Mouse (Mus musculus): ENCODE results near the gene Olfr1309. TPM values are rescaled to one million over a fixed set of nuclear protein-coding genes. Genes with fewer than 3 reads are reported as not detected.
"Not testable (repeated sequence)": the region's sequence is repeated elsewhere in the genome, so short reads cannot be mapped to it uniquely, and the experiment has no call there.

Gene Olfr1309
- total RNA-seq (2018; cell fraction: chromatin; rRNA removed), result not detected
- total RNA-seq (2018; cell fraction: cytosol; rRNA removed), result not detected
- total RNA-seq (2018; cell fraction: nucleus; rRNA removed), result not detected
- polyA plus RNA-seq (2018), result not detected in 3 replicates

DNA sequence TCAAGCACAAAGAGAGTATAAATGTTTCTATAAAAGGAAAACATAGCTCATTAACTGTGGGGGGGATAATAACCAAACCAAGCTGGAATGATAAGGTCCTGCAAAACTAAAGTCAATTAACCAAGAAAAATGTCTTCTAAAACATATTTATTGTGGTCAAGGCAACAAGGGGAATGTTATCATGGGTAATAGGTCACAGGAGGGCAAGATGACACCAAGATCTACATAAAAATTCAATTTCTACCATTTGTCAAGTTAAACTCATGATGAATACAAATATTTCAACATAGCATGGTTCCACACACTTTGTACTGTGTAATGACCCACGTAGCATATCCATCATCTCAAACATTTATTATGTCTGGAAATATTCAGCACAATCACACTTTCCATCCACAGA, at the start of gene Olfr1309:
TSS of gene Olfr1309 (minus strand) at position 101 of the 400 bp plus-strand sequence.
- Histone ChIP-seq H3K36me3 (ENCODE audit: inconsistent target) (no peaks in the 10 kb centered on the region), H3K79me2 (ENCODE audit: inconsistent target) (no peaks in the 10 kb centered on the region), H3K27ac (no peak within 1 kb of the TSS), H3K4me3 (ENCODE audit: inconsistent target) (no peak within 1 kb of the TSS)
- WGBS (ENCODE audit: missing documents), result 25% methylated on average over 1 of the region's 1 CpGs

DNA sequence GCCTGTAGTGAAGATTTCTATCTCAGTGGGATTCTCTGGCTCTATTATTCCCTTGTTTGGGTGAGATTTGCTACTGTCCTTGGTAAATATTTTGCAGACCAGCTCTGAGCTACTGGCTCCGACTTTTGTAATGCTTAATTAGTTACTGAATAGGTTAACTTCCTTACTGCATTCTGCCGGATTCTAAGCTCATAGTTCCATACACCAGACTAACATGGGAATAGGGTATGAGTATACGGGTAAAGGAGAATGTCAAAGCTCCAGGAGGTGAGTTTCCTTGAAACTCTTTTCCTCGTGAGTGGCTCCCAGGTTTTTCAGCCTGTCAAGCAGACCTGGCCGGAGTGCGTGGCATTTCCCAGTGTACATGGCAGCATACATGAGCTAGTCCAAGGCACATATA, 36.9 kb upstream of the Olfr1309 start:
- 43% methylated on average over 6 of the region's 6 CpGs for WGBS (ENCODE audit: missing documents)
- H3K27ac ChIP-seq; H3K79me2 ChIP-seq (ENCODE audit: inconsistent target); H3K36me3 ChIP-seq (ENCODE audit: inconsistent target); H3K4me3 ChIP-seq (ENCODE audit: inconsistent target): not testable (repeated sequence)

DNA sequence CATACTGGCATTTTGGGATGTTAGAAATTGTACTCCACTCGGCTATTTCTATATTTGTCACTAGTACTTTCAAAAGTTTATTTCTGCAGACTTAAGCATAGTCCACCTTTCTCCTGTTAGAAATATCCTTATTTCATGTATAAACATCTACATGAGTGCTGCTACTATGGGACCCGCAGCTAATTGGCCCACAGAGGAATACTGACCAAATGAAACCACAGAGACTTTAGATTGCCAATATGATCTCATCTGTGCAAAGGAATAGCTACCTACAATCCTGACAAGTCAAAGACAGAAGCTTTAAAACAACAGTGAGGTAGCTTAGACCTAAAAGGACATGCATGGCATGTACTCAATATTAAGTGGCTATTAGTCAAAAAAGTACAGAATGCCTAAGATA, 34.2 kb upstream of the Olfr1309 start, which contains the start of gene Olfr1311:
TSS of gene Olfr1311 (minus strand) at position 101 of the 400 bp plus-strand sequence.
- no peaks in the 10 kb centered on the region for H3K79me2 ChIP-seq (ENCODE audit: inconsistent target)
- no peaks in the 10 kb centered on the region for H3K36me3 ChIP-seq (ENCODE audit: inconsistent target)
- no peak within 1 kb of the TSS for H3K27ac ChIP-seq
- no peak within 1 kb of the TSS for H3K4me3 ChIP-seq (ENCODE audit: inconsistent target)
- WGBS (ENCODE audit: missing documents), result 60% methylated on average over 1 of the region's 2 CpGs

DNA sequence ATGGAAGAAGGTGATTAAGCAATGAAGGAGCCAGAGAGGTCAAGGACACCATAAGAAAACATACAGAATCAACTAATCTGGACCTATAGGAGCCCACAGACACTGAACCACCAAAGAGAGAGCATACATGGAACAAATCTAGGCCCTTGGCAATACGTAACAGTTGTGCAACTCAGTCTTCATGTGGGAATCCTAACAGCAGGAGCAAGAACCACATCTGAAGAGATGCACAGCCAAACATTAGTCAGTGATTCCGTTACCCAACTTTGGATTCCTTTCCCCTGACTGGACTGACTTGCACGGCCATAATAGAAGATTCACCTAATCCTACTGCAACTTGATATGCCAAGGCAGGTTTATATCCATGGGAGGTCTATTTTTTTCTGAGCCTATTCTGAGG, 24.8 kb upstream of the Olfr1309 start:
- H3K4me3 ChIP-seq (ENCODE audit: inconsistent target), result no peak overlapping the region
- no peak overlapping the region for H3K27ac ChIP-seq
- WGBS (ENCODE audit: missing documents), result 86% methylated on average over 3 of the region's 3 CpGs
- no peaks in the 10 kb centered on the region for H3K79me2 ChIP-seq (ENCODE audit: inconsistent target)
- no peaks in the 10 kb centered on the region for H3K36me3 ChIP-seq (ENCODE audit: inconsistent target)

DNA sequence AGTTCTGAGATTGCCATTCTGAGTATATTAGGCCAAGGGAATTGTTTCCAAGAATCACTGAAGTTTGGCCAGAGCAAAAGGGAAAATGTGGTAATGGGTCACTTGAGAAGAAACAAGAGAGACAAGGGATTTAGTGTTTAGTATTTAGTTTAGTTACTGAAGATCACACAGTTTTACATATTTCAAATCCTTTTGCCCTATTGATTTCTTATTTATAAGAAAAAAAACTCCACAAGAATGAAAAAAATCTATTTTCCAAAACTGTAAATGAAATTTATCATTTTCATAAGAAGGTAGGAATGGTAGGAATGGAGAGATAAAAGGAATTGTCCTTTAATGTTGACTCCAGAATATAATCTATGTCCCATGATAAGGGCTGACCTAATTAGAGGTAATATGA, 22.5 kb upstream of the Olfr1309 start, which contains the start of gene Olfr1310:
TSS of gene Olfr1310 (minus strand) at position 101 of the 400 bp plus-strand sequence.
- Histone ChIP-seq H3K79me2 (ENCODE audit: inconsistent target) (no peaks in the 10 kb centered on the region), H3K4me3 (ENCODE audit: inconsistent target) (no peak within 1 kb of the TSS), H3K27ac (no peak within 1 kb of the TSS), H3K36me3 (ENCODE audit: inconsistent target) (no peaks in the 10 kb centered on the region)

DNA sequence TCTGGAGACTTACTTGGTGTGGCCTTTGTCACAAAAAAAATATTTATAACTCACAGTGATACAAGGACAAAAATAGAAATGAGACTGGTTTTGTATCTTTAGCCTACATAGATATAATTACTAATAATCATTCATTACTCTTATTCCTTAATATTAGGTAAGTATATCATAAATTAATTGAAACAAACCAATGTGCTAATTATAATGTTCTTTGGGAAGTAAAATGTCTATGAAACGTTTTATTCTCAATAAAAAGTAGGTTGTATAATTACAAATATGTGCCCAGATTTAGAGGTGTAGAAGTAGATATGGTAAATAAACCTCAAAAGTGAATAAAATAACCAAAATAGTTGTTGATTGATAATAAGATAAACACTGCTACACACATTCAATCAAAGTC, 25.2 kb downstream of the Olfr1309 start, which contains the start of gene Olfr1308:
TSS of gene Olfr1308 (minus strand) at position 101 of the 400 bp plus-strand sequence.
- Histone ChIP-seq H3K27ac (no peak within 1 kb of the TSS), H3K79me2 (ENCODE audit: inconsistent target) (no peaks in the 10 kb centered on the region), H3K36me3 (ENCODE audit: inconsistent target) (no peaks in the 10 kb centered on the region), H3K4me3 (ENCODE audit: inconsistent target) (no peak within 1 kb of the TSS)
- WGBS (ENCODE audit: missing documents), result 40% methylated on average over 1 of the region's 1 CpGs

DNA sequence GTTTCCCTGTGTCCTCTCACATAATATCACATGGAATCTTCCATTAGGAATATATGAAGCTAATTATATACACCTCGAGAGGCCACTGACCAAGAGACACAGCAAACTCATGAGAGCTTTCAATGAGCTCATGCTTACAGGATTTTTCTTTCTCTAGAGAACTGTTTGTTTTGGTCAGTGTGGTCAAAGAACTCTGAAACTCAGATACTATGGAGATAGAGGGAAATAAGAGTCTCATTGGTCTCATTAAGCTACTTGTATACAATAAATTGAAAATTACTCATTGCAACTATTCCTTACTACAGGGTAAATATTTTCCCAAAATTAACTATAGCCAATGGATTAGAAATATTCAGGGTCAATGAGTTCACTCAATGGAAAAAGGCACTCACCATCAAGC, 40.7 kb downstream of the Olfr1309 start, which contains the start of gene Olfr1307:
TSS of gene Olfr1307 (minus strand) at position 101 of the 400 bp plus-strand sequence.
- no peaks in the 10 kb centered on the region for H3K36me3 ChIP-seq (ENCODE audit: inconsistent target)
- H3K4me3 ChIP-seq (ENCODE audit: inconsistent target), result no peak within 1 kb of the TSS
- 46% methylated on average over 1 of the region's 1 CpGs for WGBS (ENCODE audit: missing documents)
- H3K79me2 ChIP-seq (ENCODE audit: inconsistent target), result no peaks in the 10 kb centered on the region
- H3K27ac ChIP-seq, result no peak within 1 kb of the TSS

Other genes starting within 250 kb of the Olfr1309 start
- not detected in 3 replicates for gene Olfr1301, start 239.3 kb downstream of the Olfr1309 start, polyA plus RNA-seq (2018)
- not detected in 3 replicates for gene Olfr1302, start 212.9 kb downstream of the Olfr1309 start, polyA plus RNA-seq (2018)
- gene Olfr1303, start 169.9 kb downstream of the Olfr1309 start, polyA plus RNA-seq (2018), result not detected in 3 replicates
- not detected in 3 replicates for gene Olfr1305, start 113.1 kb downstream of the Olfr1309 start, polyA plus RNA-seq (2018)
- not detected in 3 replicates for gene Olfr1306, start 74.0 kb downstream of the Olfr1309 start, polyA plus RNA-seq (2018)
- not detected in 3 replicates for gene Olfr1307, start 40.8 kb downstream of the Olfr1309 start, polyA plus RNA-seq (2018)
- gene Olfr1308, start 25.3 kb downstream of the Olfr1309 start, polyA plus RNA-seq (2018), result not detected in 3 replicates
- not detected in 3 replicates for gene Olfr1310, start 22.4 kb upstream of the Olfr1309 start, polyA plus RNA-seq (2018)
- gene Olfr1311, start 34.1 kb upstream of the Olfr1309 start, polyA plus RNA-seq (2018), result not detected in 3 replicates
- gene Olfr1312, start 60.0 kb upstream of the Olfr1309 start, polyA plus RNA-seq (2018), result not detected in 3 replicates
- gene Olfr1313, start 87.6 kb upstream of the Olfr1309 start, polyA plus RNA-seq (2018), result not detected in 3 replicates
- not detected in 3 replicates for gene Olfr1314, start 106.5 kb upstream of the Olfr1309 start, polyA plus RNA-seq (2018)
- not detected in 3 replicates for gene Olfr1315-ps1, start 125.2 kb upstream of the Olfr1309 start, polyA plus RNA-seq (2018)
- not detected in 3 replicates for gene Olfr1316, start 144.7 kb upstream of the Olfr1309 start, polyA plus RNA-seq (2018)
- not detected in 3 replicates for gene Olfr1317, start 150.0 kb upstream of the Olfr1309 start, polyA plus RNA-seq (2018)
- gene Olfr1318, start 163.9 kb upstream of the Olfr1309 start, polyA plus RNA-seq (2018), result not detected in 3 replicates
- gene Lpcat4, start 249.2 kb upstream of the Olfr1309 start, polyA plus RNA-seq (2018), result 1.1 to 3.9 TPM (median 1.3 TPM) in 3 replicates

All from macrophage (primary cell).